Mouse (Mus musculus) hindbrain, postnatal 0 days (tissue): ENCODE data around the gene St8sia2. TPM values are rescaled to one million over a fixed set of nuclear protein-coding genes. Genes with fewer than 3 reads are reported as not detected.

ENCODE experiments used
- ATAC-seq: fragments of 200-750 bp; cut with Nextera tagmentation; 2 replicates; pipeline ENCODE4 v1.8.0; 2017; ENCODE audit warnings: mild to moderate bottlenecking, moderate TSS enrichment, moderate library complexity
- DNase-seq: peaks from one replicate; pipeline ENCODE4 v3.0.0-alpha.2; 2015; ENCODE audit warnings: low spot score
- H3K27ac ChIP-seq: fragments of 300-500 bp; sonication (generic); 2 replicates; pipeline ENCODE4 v1.5.1; 2014; ENCODE audit warnings: mild to moderate bottlenecking
- H3K27me3 ChIP-seq: fragments of 300-500 bp; sonication (generic); 2 replicates; pipeline ENCODE4 v1.6.1; 2014; ENCODE audit warnings: low read length, mixed read lengths; ENCODE audit not compliant: insufficient read depth
- H3K36me3 ChIP-seq: fragments of 300-500 bp; sonication (generic); 2 replicates; pipeline ENCODE4 v1.6.1; 2014; ENCODE audit warnings: low read length, mixed read lengths; ENCODE audit not compliant: insufficient read depth
- H3K4me1 ChIP-seq: fragments of 300-500 bp; sonication (generic); 2 replicates; pipeline ENCODE4 v1.6.1; 2014; ENCODE audit warnings: antibody characterized with exemption, low read length, mixed read lengths; ENCODE audit not compliant: insufficient read depth
- H3K4me2 ChIP-seq: fragments of 300-500 bp; sonication (generic); 2 replicates; pipeline ENCODE4 v1.6.1; 2014; ENCODE audit warnings: low read depth, mild to moderate bottlenecking, low read length, moderate library complexity, mixed read lengths
- H3K4me3 ChIP-seq: fragments of 300-500 bp; sonication (generic); 2 replicates; pipeline ENCODE4 v1.5.1; 2014; ENCODE audit warnings: low read length
- H3K9ac ChIP-seq: fragments of 300-500 bp; sonication (generic); replicated peaks from 2 replicates; pipeline ENCODE4 v1.6.1; 2014; ENCODE audit warnings: mild to moderate bottlenecking, low read length, moderate library complexity, mixed read lengths
- H3K9me3 ChIP-seq: fragments of 300-500 bp; sonication (generic); 2 replicates; pipeline ENCODE4 v1.6.1; 2016; ENCODE audit warnings: low read length, mixed read lengths
- CTCF ChIP-seq: IDR thresholded peaks from 2 replicates; pipeline ENCODE4 v1.5.1; 2016; ENCODE audit warnings: antibody characterized with exemption, control low read depth, low read depth
- WGBS: fragments of 180-500 bp; shearing (Covaris S2); extraction: QIAGEN DNeasy Blood & Tissue Kit; methylation state at CpG from one replicate; pipeline ENCODE4 v1.1.7; 2014; 5-methylcytosine and 5-hydroxymethylcytosine counted together
- polyA plus RNA-seq: library from polyadenylated mRNA; unstranded; fragments of >200 nt; fragmentation: Nextera tagmentation; extraction: Ambion mirVana; gene quantifications from 2 replicates; pipeline ENCODE4 v1.2.1, GENCODE M21; 2015
- total RNA-seq: library from RNA; depleted of rRNA; stranded (reverse); fragments of >200 nt; gene quantifications from 2 replicates; pipeline ENCODE4 v1.2.3, GENCODE M21; 2014

The St8sia2 gene
- total and polyA plus RNA-seq, 2 experiments from 2014 or later = 45.1 to 54.8 TPM

DNA sequence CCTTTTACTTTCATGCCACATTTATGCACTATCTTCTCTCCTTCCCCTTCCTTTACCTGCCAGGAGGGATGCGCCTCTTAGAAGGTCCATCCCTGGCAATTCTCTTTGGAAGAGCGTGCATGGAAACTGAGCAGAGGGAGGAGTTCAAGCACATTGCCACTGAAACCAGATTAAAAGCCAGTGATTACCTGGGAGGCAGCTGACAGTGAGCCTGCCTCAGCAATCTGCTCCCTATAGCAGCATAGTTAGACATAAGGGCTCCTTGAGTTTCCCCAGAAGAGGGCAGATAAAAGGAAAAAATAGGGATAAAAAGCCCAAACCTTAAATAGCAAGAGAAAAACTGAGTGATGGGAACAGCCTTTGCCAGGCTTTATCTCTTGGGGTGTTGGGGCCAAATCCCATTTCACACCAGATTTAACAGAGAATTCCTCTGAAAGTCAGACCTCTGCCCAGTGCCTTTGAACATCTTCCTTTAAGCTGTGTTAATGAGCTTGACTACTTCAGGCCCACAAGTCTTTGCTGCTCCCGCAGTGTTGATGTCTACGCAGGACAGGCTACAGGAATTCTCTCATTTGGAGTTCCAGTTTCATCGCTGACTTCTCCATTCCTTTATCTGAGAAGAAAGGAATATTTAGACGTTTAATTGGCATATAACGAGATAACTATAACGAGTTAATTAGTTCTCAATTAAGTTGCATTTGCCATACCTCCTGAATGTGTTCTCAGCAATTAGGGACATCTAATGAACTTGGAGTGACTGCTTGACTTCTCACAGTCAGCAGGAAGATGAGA, 31.9 kb upstream of the St8sia2 start:
- peak; percentile 21 for DNase-seq
- WGBS = 60% methylated on average over 8 of the region's 8 CpGs
- Histone ChIP-seq H3K4me3 (no peak overlapping the region), H3K4me1 (peaks cover 11% of the 10 kb centered on the region; the same call in 1 of the 2 replicates), H3K27ac (no peak overlapping the region), H3K9me3 (no peaks in the 10 kb centered on the region), H3K36me3 (no peaks in the 10 kb centered on the region), H3K9ac (no peak overlapping the region), H3K27me3 (no peaks in the 10 kb centered on the region), H3K4me2 (no peak overlapping the region)
- TF ChIP-seq CTCF = no peak
- ATAC-seq = no peak

DNA sequence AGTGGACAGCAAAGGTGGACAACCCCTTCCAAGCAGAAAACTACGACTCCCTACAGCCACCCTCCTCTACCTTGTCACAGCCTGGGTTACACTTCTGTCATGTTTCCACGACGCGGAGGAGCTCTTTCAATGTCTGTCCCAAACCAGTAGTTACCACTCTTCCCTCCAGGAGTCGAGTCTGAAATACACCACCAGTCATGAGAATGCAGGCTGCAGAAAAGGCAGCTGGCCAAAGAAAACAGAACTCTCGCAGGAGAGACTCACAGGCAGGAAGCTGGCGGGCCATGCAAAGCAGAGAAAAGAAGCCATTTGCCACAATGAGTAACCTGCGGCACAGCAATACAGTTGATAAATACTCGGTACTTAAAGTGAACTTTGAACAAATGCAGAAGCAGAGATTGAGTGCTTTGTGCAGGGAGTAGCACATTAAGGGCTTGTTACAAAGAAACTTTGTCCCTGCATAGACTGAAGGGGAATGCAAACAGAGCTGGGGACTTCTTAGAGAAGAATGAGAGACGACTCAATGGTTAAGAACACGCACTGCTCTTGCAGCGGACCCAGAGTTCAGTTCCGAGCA, 30.2 kb upstream of the St8sia2 start:
- peak; percentile 42 for DNase-seq
- Histone ChIP-seq H3K36me3 (no peaks in the 10 kb centered on the region), H3K9ac (no peak overlapping the region), H3K27ac (no peak overlapping the region), H3K4me1 (peaks cover 11% of the 10 kb centered on the region; the same call in 1 of the 2 replicates), H3K27me3 (no peaks in the 10 kb centered on the region), H3K4me3 (no peak overlapping the region), H3K9me3 (no peaks in the 10 kb centered on the region), H3K4me2 (no peak overlapping the region)
- ATAC-seq = no peak
- TF ChIP-seq CTCF = 0 out of 2 replicates have a peak, but pooled peaks have one; percentile 10
- whole genome bisulfite sequencing = 51% methylated on average over 13 of the region's 13 CpGs

DNA sequence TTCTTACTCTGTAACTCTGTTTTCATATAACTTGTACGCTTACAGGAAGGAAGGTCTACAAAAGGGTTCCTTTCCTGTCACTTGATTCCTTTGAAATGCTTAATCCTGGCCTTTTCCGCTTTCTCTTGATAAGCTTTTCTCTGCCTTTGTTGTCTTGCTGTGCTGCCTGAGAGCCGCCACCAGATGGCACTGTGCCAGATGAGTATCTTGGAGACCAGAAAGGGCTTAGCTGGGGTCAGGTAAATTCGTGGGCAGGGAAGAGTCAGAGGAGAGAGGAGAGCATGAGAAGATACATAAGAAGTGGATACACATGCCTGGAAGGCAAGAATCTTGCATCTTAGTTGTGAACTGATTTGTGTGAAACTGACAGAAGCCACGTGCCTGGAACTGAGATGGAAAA, 11.5 kb upstream of the St8sia2 start:
- H3K4me3 ChIP-seq = no peak overlapping the region
- TF ChIP-seq CTCF = peak; percentile 91
- WGBS = 13% methylated on average over 5 of the region's 5 CpGs
- H3K27me3 ChIP-seq = no peaks in the 10 kb centered on the region
- no peaks in the 10 kb centered on the region for H3K36me3 ChIP-seq
- H3K4me1 ChIP-seq = no peaks in the 10 kb centered on the region
- H3K9ac ChIP-seq = no peak overlapping the region
- no peak overlapping the region for H3K4me2 ChIP-seq
- no peaks in the 10 kb centered on the region for H3K9me3 ChIP-seq
- no peak overlapping the region for H3K27ac ChIP-seq
- DNase-seq = peak; percentile 91
- peak; percentile 43; the same call in 1 of the 2 replicates for ATAC-seq

DNA sequence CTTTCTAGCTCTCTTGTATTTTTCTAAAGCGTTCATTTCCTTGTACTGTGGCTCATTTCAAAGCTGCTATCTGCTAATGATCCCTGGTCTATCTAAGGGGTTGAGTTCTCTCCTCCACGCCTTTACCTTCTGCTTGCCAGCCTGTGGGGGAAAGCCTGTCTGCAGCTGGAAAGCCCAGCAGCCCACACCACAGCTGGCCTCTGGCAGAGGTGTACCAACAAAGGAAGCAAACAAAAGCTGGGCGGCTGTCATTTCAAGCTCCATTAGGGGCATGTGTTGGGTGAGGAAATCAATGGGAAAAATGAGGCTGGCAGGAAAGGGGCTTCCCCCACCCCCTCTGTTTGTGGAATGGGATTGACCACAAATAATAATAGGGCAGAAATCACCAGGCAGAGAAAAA, 10.7 kb upstream of the St8sia2 start:
- no peak overlapping the region for H3K4me3 ChIP-seq
- H3K4me1 ChIP-seq = no peaks in the 10 kb centered on the region
- no peak for TF ChIP-seq CTCF
- H3K4me2 ChIP-seq = no peak overlapping the region
- no peak overlapping the region for H3K9ac ChIP-seq
- H3K27ac ChIP-seq = no peak overlapping the region
- H3K9me3 ChIP-seq = no peaks in the 10 kb centered on the region
- ATAC-seq = no peak
- 56% methylated on average over 3 of the region's 3 CpGs for WGBS
- no peaks in the 10 kb centered on the region for H3K27me3 ChIP-seq
- DNase-seq = no peak
- H3K36me3 ChIP-seq = no peaks in the 10 kb centered on the region

DNA sequence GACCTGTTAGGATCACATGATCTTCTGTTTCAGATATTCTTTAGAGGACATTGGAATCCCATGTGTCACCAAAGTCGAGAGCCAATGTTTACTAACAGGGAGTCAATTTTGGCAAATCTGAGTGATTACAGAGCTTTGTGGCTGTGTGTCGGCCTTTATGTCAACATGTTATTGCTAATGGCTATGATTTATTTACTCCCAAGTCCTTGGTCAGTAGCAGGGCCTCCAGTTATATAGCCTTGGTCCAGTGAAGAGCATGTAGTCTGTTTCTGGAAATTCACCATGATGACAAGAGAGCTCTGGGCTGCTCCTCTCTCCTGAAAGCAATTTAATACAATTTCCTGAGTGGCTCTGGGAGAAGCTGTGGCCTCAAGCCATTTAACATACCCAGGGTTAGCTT, 9.1 kb upstream of the St8sia2 start:
- DNase-seq (no peak), ATAC-seq (no peak)
- Histone ChIP-seq H3K27me3 (no peaks in the 10 kb centered on the region), H3K4me1 (no peaks in the 10 kb centered on the region), H3K4me3 (no peak overlapping the region), H3K9ac (no peak overlapping the region), H3K36me3 (no peaks in the 10 kb centered on the region), H3K9me3 (no peaks in the 10 kb centered on the region), H3K27ac (no peak overlapping the region), H3K4me2 (no peak overlapping the region)
- whole genome bisulfite sequencing = 89% methylated on average over 2 of the region's 2 CpGs
- TF ChIP-seq CTCF = no peak

DNA sequence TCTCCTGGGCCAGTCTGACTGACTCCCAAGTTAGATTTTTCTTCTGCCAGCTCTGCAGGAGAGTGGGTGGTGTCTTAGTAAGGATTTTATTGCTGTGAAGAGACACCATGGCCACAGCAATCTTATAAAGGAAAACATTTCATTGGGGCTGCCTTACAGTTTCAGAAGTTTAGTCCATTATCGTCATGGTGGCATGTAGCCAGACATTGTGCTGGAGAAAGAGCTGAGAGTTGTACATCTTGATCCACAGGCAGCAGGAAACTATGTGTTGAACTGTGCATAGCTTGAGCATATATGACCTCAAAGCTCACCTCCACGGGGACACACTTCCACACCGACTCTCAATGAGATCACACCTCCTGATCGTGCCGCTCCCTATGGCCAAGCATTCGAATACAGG, 8.3 kb upstream of the St8sia2 start:
- WGBS = 82% methylated on average over 6 of the region's 6 CpGs
- H3K27ac ChIP-seq = no peak overlapping the region
- H3K4me2 ChIP-seq = no peak overlapping the region
- H3K36me3 ChIP-seq = no peaks in the 10 kb centered on the region
- no peaks in the 10 kb centered on the region for H3K9me3 ChIP-seq
- no peaks in the 10 kb centered on the region for H3K4me1 ChIP-seq
- no peak overlapping the region for H3K4me3 ChIP-seq
- no peaks in the 10 kb centered on the region for H3K27me3 ChIP-seq
- ATAC-seq (no peak), DNase-seq (no peak)
- no peak overlapping the region for H3K9ac ChIP-seq
- TF ChIP-seq CTCF = no peak

DNA sequence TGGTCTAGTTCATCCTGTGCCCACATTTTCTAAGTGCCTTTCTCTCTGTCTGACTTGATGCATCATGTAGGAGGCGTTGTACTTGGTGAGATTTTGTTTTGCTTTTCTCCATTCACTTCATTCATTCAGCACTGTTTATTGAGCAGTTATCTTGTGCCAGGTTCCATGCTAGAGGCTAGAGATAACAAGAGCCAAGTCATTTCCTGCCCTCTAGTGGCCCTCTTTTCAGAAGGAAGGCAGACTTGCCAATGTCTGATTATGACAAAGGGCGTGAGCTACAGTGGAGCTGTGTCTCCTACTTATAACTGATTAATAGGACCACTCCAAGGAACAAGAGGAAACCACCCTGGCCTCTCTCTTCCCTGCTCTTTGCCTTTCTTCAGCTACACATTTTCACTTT, 3.1 kb upstream of the St8sia2 start:
- no peak overlapping the region for H3K27ac ChIP-seq

More for the DNA sequence above, 3.1 kb upstream of the St8sia2 start:
- peak; percentile 51 for DNase-seq
- Histone ChIP-seq H3K27me3 (no peaks in the 10 kb centered on the region), H3K4me2 (no peak overlapping the region), H3K9ac (no peak overlapping the region), H3K36me3 (no peaks in the 10 kb centered on the region), H3K9me3 (no peaks in the 10 kb centered on the region), H3K4me3 (no peak overlapping the region), H3K4me1 (no peaks in the 10 kb centered on the region; the same call in 1 of the 2 replicates)
- WGBS = 81% methylated on average over 2 of the region's 2 CpGs
- TF ChIP-seq CTCF = peak; percentile 48; the same call in 1 of the 2 replicates
- no peak for ATAC-seq
